In the genomic region with DNA sequence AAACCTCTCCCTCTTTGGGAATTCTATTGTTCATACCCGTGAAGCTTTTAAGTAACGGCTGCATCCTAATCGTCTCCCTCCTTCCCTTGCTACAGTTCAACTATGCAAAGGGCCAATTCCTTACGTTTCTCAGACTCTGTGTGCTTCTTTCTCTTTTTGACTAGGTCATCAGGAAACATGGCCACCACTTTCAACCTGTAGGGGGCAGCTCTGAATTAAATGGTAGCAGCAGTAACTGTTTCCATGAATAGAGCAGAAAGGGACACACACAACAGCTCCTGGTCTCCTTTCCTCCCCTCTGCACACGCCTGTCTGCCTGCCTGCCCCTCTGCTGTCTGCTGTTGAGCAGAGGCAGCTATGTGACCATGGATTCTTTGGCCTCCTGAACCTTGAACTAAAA, we compare ENCODE assay signal across 8 mouse cellular contexts.
DNase-seq lines count a peak whose midpoint lies in the region; ATAC-seq lines count a peak whose summit lies in the region.

No protein-coding gene starts in this region.

- no peak overlapping the region for H3K4me2 ChIP-seq in kidney, embryonic 14.5 days (replicated peaks; ENCODE audit: low read depth, low read length)
- H3K4me2 ChIP-seq in limb, embryonic 11.5 days (ENCODE audit: low read depth, severe bottlenecking) = no peak overlapping the region

- WGBS in kidney, embryonic 14.5 days = 48% methylated on average over 5 of the region's 5 CpGs
- WGBS in limb, embryonic 11.5 days = 52% methylated on average over 5 of the region's 5 CpGs

- ATAC-seq in kidney, embryonic 14.5 days (ENCODE audit: low FRiP score, low TSS enrichment) = no peak
- 0 out of 2 replicates have a peak, but pooled peaks have one; percentile 61 for ATAC-seq in common myeloid progenitor, adult 5-6 weeks (replicated peaks; ENCODE audit: low read depth, poor library complexity, severe bottlenecking)
- no peak for ATAC-seq in limb, embryonic 11.5 days (ENCODE audit: insufficient number of reproducible peaks, low FRiP score, low TSS enrichment, low read depth)

- peaks cover 40% of the 10 kb centered on the region for H3K4me1 ChIP-seq in kidney, embryonic 14.5 days (ENCODE audit: control insufficient read depth, insufficient read depth, low read length)
- peaks cover 42% of the 10 kb centered on the region for H3K4me1 ChIP-seq in limb, embryonic 11.5 days (ENCODE audit: control insufficient read depth, insufficient read depth, low read length)

- no peaks in the 10 kb centered on the region for H3K27me3 ChIP-seq in kidney, embryonic 14.5 days (ENCODE audit: control insufficient read depth, insufficient read depth, low read length)
- H3K27me3 ChIP-seq in limb, embryonic 11.5 days (ENCODE audit: control insufficient read depth, insufficient read depth, low read length) = no peaks in the 10 kb centered on the region

- H3K9ac ChIP-seq in kidney, embryonic 14.5 days (ENCODE audit: low read depth, low read length) = no peak overlapping the region
- H3K9ac ChIP-seq in limb, embryonic 11.5 days (ENCODE audit: low read length) = no peak overlapping the region

- no peaks in the 10 kb centered on the region for H3K36me3 ChIP-seq in kidney, embryonic 14.5 days (ENCODE audit: control insufficient read depth, insufficient read depth, low read length)
- no peaks in the 10 kb centered on the region for H3K36me3 ChIP-seq in limb, embryonic 11.5 days (ENCODE audit: control insufficient read depth, insufficient read depth, low read length)

- H3K9me3 ChIP-seq in kidney, embryonic 14.5 days (ENCODE audit: control insufficient read depth, low read length) = no peaks in the 10 kb centered on the region
- H3K9me3 ChIP-seq in limb, embryonic 11.5 days (ENCODE audit: control insufficient read depth, low read length) = no peaks in the 10 kb centered on the region

- no peak overlapping the region; the same call in 1 of the 2 replicates for H3K27ac ChIP-seq in kidney, embryonic 14.5 days (ENCODE audit: low read depth, low read length)
- H3K27ac ChIP-seq in limb, embryonic 11.5 days (replicated peaks; ENCODE audit: low read depth, low read length) = no peak overlapping the region

- peak; percentile 71 for DNase-seq in adrenal gland, postnatal 10 days
- DNase-seq in adrenal gland, postnatal 4 days (ENCODE audit: low spot score in 2 of 2) = no peak
- peak; percentile 48 for DNase-seq in kidney, adult 9 months
- peak; percentile 69 for DNase-seq in limb, embryonic 11.5 days (ENCODE audit: low spot score)
- peak; percentile 28 for DNase-seq in thymus, postnatal 0 days (ENCODE audit: low spot score)
- DNase-seq in yolk sac, embryonic 10.5 days (ENCODE audit: low spot score) = no peak

- H3K4me3 ChIP-seq in kidney, embryonic 14.5 days (ENCODE audit: low read length) = no peak overlapping the region
- H3K4me3 ChIP-seq in limb, embryonic 11.5 days (ENCODE audit: low read depth, low read length) = no peak overlapping the region

Comparison
In these comparisons a context has a peak if more than half of its experiments do, and no peak if none do; other contexts are left out.
1. DNase-seq: peak in adrenal gland, postnatal 10 days (single experiment), kidney, adult 9 months (single experiment), limb, embryonic 11.5 days (single experiment) and thymus, postnatal 0 days (single experiment); none in adrenal gland, postnatal 4 days (0 of 2) and yolk sac, embryonic 10.5 days (single experiment).